Mouse (Mus musculus): ENCODE data around the gene Mmp24.
A peak's percentile ranks its signal among the peaks of the same experiment; 100 is the strongest.

The Mmp24 gene

DNA sequence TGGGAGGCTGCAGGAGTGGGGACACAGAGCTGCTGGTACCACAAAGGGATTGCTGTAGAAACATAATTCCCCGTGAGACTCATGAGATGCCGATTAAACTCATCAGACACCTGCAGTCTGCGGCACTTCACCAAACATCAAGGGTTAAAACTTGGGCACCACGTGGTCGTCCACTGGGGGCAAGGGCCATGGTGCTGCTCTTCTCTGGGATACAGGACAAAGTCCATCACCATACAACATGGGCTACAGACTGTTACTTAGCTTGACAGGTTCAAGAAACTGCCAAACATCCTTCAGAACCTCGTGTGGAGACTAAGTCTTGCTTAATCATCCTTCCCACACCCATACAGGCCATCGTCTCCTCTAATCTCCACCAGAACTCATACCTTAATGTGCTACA lies 85.0 kb downstream of the Mmp24 start:
- DNase-seq (ENCODE audit: low spot score in 2 of 2), result no peak

DNA sequence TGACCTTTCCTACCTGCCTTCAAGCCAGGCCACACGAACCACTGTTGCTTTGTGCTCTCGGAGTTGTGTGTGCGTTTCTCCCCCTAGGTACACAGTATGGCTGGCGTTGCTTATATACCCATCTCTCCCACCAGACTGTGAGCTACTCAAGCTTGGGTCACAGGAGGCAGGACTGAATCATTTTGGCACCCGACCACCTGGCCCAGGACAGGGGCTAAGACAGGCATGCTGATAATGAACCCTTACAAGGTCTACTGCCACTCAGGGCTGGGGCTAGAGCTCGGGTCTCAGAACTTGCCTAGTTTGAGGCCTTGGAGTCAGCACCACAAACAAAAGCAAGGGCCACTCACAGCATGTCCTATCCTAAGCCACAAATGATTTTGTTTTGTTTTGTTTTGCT lies 86.4 kb downstream of the Mmp24 start:
- DNase-seq (ENCODE audit: low spot score in 2 of 2), result no peak

DNA sequence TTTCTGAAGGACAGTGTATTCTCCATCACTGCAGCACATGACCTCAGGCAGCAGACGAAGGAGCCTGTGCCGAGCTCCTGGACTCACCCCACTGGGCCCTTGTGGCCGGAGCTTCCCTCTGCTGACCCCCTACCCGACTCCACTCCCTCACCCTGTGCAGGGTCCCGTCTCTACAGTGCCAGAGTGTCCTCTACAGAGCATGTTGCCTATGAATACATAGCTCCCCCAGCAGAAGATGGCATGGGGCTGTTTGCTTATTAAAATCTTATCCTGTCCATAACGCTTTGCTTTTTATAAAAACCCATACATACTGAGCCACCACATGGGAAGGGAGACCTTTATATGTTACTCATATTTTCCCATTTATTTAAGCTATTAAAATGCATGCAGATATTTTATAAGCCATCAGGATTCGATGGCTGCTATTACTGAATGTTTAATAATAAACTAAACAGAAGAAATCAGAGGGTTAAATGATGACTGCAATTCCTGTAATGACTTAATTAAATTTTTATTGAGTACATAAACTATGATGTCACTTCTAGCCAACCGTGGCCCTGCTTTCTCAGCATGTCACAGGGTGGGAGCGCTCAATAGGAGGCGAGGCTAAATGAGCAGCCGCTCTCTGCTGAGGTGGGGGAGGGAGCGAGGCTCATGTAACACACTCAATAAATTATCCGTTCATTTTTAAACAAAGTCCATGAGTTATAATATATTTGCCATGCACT lies 87.6 kb downstream of the Mmp24 start:
- peak in 1 of 2 experiments; percentile 12 for DNase-seq (ENCODE audit: low spot score in 2 of 2)

DNA sequence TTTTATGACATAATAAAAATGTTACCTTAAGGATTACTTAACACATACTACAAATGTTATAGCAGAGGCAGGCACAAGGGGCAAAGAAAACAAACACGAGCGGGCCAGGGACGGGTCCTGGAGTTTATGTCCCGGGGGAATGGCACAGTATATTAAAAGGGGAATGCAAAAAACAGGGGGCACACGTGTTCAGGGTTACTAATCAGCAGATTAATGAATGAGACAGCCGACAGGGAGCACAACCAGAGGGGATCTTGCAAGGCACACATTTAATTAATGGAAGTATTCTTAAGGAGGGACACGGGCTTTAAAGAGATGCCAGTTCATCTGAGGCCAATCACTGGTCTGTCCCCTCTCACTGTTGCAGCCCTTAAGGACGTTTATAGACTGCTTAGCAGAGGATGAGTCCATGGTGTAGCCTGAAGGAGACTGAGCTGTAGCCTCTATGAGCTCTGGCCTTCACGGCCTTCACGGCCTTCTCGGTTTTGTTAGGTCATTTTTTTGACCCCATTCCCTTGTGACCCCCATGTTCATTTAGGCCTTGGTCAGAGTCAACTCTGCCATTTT lies 88.2 kb downstream of the Mmp24 start:
- DNase-seq (ENCODE audit: low spot score in 2 of 2), result no peak

Data from urinary bladder, postnatal 36 days (tissue).